Mouse (Mus musculus) heart, embryonic 10.5 days (tissue): ENCODE results near the gene Rxrb. TPM values are rescaled to one million over a fixed set of nuclear protein-coding genes. Genes with fewer than 3 reads are reported as not detected.

Source experiments
- DNase-seq: peaks from one replicate; pipeline ENCODE4 v3.0.0-alpha.2; 2017; ENCODE audit warnings: low spot score
- H3K27ac ChIP-seq: fragments of 300-500 bp; sonication (generic); 2 replicates; pipeline ENCODE4 v1.5.1; 2016; ENCODE audit warnings: mild to moderate bottlenecking
- H3K27me3 ChIP-seq: fragments of 300-500 bp; sonication (generic); 2 replicates; pipeline ENCODE4 v1.6.1; 2016; ENCODE audit warnings: mild to moderate bottlenecking; ENCODE audit not compliant: poor library complexity, insufficient read depth, severe bottlenecking
- H3K36me3 ChIP-seq: fragments of 300-500 bp; sonication (generic); 2 replicates; pipeline ENCODE4 v1.6.1; 2016; ENCODE audit warnings: mild to moderate bottlenecking, moderate library complexity
- H3K4me1 ChIP-seq: fragments of 300-500 bp; sonication (generic); 2 replicates; pipeline ENCODE4 v1.6.1; 2016; ENCODE audit warnings: mild to moderate bottlenecking
- H3K4me3 ChIP-seq: fragments of 300-500 bp; sonication (generic); 2 replicates; pipeline ENCODE4 v1.5.1; 2016; ENCODE audit warnings: mild to moderate bottlenecking, moderate library complexity
- H3K9me3 ChIP-seq: fragments of 300-500 bp; sonication (generic); 2 replicates; pipeline ENCODE4 v1.6.1; 2016; ENCODE audit warnings: mild to moderate bottlenecking, moderate library complexity
- WGBS: fragments of 180-500 bp; shearing (Covaris S2); methylation state at CpG from one replicate; pipeline ENCODE4 v1.1.7; 2016; 5-methylcytosine and 5-hydroxymethylcytosine counted together
- polyA plus RNA-seq: library from polyadenylated mRNA; unstranded; fragments of >200 nt; fragmentation: Nextera tagmentation; extraction: Ambion mirVana; gene quantifications from 2 replicates; pipeline ENCODE4 v1.2.1, GENCODE M21; 2016

Gene Rxrb
- polyA plus RNA-seq, 1 experiment from 2014 or later = 40.6 TPM

DNA sequence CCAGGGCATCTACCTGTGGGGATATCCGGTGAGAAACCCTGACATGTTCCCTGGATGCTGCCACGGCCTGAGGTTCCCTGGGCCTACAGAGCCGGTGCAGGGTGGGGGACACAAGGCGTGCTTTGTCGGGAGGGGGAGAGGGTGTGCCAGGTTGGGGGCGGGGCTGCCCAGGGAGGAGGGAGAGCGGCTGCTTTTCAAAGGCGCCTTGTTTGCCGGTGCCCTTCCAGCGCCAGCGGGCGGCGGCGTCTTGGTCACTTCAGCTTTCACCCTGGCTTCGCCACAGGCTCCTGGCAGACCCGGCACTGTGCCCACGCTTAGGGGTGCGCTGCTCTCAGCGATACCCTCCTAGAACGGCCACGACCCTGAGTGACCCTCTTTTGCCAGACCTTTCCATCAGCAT, 6.8 kb downstream of the Rxrb start:
- Histone ChIP-seq H3K4me3 (peak overlapping the region; percentile 41), H3K9me3 (no peaks in the 10 kb centered on the region), H3K36me3 (peaks cover 45% of the 10 kb centered on the region), H3K27me3 (peaks cover 64% of the 10 kb centered on the region), H3K27ac (0 out of 2 replicates have a peak overlapping the region, but pooled peaks have one; percentile 14), H3K4me1 (peaks cover 47% of the 10 kb centered on the region)
- WGBS = 13% methylated on average over 21 of the region's 21 CpGs
- no peak for DNase-seq

DNA sequence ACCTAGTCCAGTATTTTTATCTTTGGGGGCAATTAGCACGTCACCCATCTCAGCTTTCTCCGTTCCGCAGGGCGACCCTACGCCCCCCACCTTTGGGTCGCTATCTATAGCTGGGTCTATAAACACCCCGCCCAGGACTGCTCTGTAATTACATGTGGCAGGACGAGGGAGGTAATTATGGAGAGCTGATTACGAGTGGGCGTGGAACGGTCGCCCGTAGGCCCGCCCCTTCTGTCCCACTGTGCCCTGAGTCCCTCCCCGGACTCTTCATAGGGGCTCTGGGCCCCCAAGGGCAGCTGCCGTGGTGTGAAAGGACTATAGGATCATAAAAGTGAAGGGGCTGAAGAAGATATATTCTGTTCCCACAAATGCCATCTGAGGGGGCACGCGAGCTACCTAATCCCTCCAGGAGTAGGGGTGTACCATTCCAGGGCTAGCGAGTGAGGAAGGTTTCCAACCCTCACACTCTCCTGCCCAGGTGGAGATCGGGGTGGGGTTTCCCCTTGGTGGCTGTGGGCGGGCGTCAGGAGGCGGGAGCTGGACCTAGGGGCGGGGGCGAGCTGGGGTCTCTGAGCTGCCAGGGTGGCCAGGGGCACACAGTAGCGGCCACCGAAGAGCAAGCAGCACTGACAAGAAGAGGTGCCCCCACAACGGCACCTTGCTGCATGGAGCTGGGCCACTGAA, 7.4 kb downstream of the Rxrb start, which contains the start of gene Col11a2:
Gene Col11a2 (plus strand): TSS at position 560 of the 684 bp plus-strand sequence.
- 6% methylated on average over 28 of the region's 28 CpGs for WGBS
- Histone ChIP-seq H3K4me3 (peak within 1 kb of the TSS; percentile 41), H3K4me1 (peaks cover 42% of the 10 kb centered on the region), H3K9me3 (no peaks in the 10 kb centered on the region), H3K36me3 (peaks cover 39% of the 10 kb centered on the region), H3K27me3 (peaks cover 64% of the 10 kb centered on the region), H3K27ac (0 out of 2 replicates have a peak within 1 kb of the TSS, but pooled peaks have one; percentile 14)
- DNase-seq = no peak

DNA sequence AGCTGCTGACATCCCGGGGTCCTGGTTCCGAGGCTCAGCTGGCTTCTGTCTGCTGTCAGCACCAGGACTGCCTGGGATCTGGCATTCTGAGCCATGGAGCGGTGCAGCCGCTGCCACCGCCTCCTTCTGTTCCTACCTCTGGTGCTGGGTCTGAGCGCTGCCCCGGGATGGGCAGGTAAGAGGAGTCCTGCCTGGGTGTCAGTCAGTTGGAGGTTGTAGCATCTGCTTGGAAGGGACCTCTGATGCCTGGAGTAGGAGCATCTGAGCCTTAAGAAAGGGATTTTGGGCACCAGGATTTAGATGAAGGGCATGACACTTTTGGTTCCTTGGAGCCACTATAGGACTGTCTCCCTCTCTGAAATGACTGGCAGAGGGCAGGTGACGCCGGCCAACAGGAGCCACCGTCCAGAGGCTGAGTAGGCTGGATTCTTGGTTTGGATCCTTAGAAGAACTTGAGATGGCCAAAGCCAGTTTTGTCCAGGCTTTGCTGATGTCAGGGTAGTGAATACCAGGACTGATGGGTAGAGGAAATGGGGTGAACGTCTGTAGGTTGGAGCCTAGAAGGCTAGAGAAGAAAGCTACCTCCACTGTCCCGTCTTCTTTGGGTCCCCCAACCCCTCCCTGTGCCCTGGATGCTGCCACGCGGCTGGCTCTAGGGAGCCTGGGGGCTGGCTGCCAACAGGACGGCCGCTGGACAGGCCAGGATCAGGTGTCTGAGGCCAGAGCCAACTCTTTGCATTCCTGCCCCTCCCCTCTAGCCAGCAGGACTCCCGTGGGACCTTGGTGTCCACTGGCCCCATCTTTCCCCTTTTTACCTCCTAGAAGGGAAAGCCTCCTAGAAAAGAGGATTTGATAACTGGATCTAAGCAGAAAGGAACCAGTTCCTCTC, 8.2 kb downstream of the Rxrb start:
- Histone ChIP-seq H3K27me3 (peaks cover 67% of the 10 kb centered on the region), H3K27ac (no peak overlapping the region), H3K4me1 (peaks cover 40% of the 10 kb centered on the region), H3K36me3 (peaks cover 32% of the 10 kb centered on the region), H3K4me3 (peak overlapping the region; percentile 41), H3K9me3 (no peaks in the 10 kb centered on the region)
- WGBS = 24% methylated on average over 17 of the region's 17 CpGs
- DNase-seq = no peak

DNA sequence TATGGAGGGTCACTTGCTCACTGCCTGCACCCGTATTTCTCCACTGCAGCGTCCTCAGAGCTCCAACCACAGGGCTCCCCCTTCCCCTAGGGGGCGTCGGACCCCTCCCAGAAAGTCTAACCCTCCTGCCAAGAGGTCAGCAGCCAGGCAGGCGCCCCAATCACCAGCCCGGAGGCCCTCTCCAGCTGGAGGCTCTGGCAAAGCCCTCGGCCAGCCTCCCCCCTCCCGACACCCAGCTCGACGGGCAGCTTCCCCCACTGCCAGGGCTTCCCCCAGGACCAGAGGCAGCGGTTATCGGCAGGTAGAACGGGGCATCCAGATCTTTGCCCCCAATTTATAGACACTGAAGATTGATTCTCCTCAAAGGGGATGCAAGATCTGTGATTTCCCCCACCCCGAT, 14.3 kb downstream of the Rxrb start:
- 0 out of 2 replicates have a peak, but pooled peaks cover 10% of the 10 kb centered on the region for H3K4me1 ChIP-seq
- H3K9me3 ChIP-seq = 0 out of 2 replicates have a peak, but pooled peaks cover 9% of the 10 kb centered on the region
- DNase-seq = no peak
- 80% methylated on average over 14 of the region's 14 CpGs for WGBS
- H3K4me3 ChIP-seq = no peak overlapping the region
- no peak overlapping the region for H3K27ac ChIP-seq
- peaks cover 34% of the 10 kb centered on the region for H3K27me3 ChIP-seq
- no peaks in the 10 kb centered on the region for H3K36me3 ChIP-seq

- Histone ChIP-seq H3K4me1 (0 out of 2 replicates have a peak, but pooled peaks cover 7% of the 10 kb centered on the region), H3K36me3 (no peaks in the 10 kb centered on the region), H3K27ac (no peak overlapping the region), H3K9me3 (0 out of 2 replicates have a peak, but pooled peaks cover 9% of the 10 kb centered on the region), H3K4me3 (no peak overlapping the region), H3K27me3 (peaks cover 29% of the 10 kb centered on the region)
- WGBS = 92% methylated on average over 5 of the region's 5 CpGs
- no peak for DNase-seq
Measured at GRCm38 (mm10) chr17:34047404-34048050, 15.9 kb downstream of the Rxrb start.

DNA sequence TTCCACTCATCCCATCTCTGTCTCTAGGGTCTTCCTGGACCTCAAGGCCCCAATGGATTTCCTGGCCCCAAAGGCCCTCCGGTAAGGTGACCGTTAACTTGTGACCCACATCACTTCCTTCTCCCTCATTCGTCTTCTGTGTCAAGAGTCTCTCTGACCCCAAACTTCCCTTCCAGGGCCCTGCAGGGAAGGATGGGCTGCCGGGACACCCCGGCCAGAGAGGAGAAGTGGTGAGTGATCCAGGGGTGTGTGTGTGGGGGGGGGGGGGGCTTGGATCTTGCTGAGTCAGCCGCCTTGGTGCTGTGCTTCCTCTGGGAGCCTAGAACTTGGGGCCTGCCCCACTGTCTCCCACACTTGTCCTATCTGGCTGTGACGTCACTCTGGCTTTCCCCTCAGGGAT, 25.6 kb downstream of the Rxrb start:
- no peak for DNase-seq
- 67% methylated on average over 6 of the region's 7 CpGs for WGBS
- Histone ChIP-seq H3K9me3 (no peaks in the 10 kb centered on the region), H3K4me1 (0 out of 2 replicates have a peak, but pooled peaks cover 8% of the 10 kb centered on the region), H3K27ac (no peak overlapping the region), H3K4me3 (no peak overlapping the region), H3K36me3 (no peaks in the 10 kb centered on the region), H3K27me3 (peaks cover 22% of the 10 kb centered on the region)

GRCm38 (mm10) chr17:34068864-34069263, 37.3 kb downstream of the Rxrb start:
- Histone ChIP-seq H3K27me3 (peaks cover 32% of the 10 kb centered on the region), H3K4me3 (no peak overlapping the region), H3K9me3 (no peaks in the 10 kb centered on the region), H3K27ac (no peak overlapping the region), H3K36me3 (no peaks in the 10 kb centered on the region), H3K4me1 (no peaks in the 10 kb centered on the region)
- no peak for DNase-seq
- WGBS = 60% methylated on average over 3 of the region's 3 CpGs

GRCm38 (mm10) chr17:34072091-34072490, 40.5 kb downstream of the Rxrb start:
- 64% methylated on average over 5 of the region's 5 CpGs for WGBS
- DNase-seq = no peak
- H3K27ac ChIP-seq = no peak overlapping the region

DNA sequence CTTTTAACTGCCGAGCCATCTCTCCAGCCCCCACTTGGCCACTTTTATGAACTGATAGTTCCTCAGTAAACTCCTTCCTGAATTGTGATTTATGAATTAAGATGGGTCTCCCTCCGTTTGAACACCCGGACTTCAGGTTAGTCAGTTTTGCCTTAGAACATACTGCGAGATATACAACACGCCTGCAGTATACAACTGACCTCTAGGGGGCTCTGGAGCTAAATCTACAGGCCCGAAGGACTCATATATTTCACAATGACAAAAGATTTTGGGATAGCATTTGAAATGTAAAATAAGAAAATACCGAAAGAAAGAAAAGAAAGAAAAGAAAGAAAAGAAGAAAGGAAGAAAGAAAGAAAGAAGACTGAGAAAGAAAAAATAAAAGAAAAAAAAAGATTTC, 43.7 kb downstream of the Rxrb start:
- Histone ChIP-seq H3K4me3 (no peak overlapping the region), H3K27ac (no peak overlapping the region), H3K27me3 (peaks cover 20% of the 10 kb centered on the region), H3K4me1 (no peaks in the 10 kb centered on the region), H3K9me3 (no peaks in the 10 kb centered on the region), H3K36me3 (no peaks in the 10 kb centered on the region)
- DNase-seq = no peak
- WGBS = 37% methylated on average over 7 of the region's 7 CpGs

More at GRCm38 (mm10) chr17:34072091-34072490, 40.5 kb downstream of the Rxrb start:
- H3K36me3 ChIP-seq = no peaks in the 10 kb centered on the region
- no peaks in the 10 kb centered on the region for H3K4me1 ChIP-seq
- peaks cover 26% of the 10 kb centered on the region for H3K27me3 ChIP-seq
- no peaks in the 10 kb centered on the region for H3K9me3 ChIP-seq
- H3K4me3 ChIP-seq = no peak overlapping the region

GRCm38 (mm10) chr17:34077549-34077948, 45.9 kb downstream of the Rxrb start:
- 3% methylated on average over 9 of the region's 9 CpGs for WGBS
- Histone ChIP-seq H3K9me3 (no peaks in the 10 kb centered on the region), H3K27me3 (peaks cover 26% of the 10 kb centered on the region), H3K27ac (no peak overlapping the region), H3K4me1 (no peaks in the 10 kb centered on the region), H3K36me3 (no peaks in the 10 kb centered on the region), H3K4me3 (no peak overlapping the region)
- DNase-seq = peak; percentile 86

DNA sequence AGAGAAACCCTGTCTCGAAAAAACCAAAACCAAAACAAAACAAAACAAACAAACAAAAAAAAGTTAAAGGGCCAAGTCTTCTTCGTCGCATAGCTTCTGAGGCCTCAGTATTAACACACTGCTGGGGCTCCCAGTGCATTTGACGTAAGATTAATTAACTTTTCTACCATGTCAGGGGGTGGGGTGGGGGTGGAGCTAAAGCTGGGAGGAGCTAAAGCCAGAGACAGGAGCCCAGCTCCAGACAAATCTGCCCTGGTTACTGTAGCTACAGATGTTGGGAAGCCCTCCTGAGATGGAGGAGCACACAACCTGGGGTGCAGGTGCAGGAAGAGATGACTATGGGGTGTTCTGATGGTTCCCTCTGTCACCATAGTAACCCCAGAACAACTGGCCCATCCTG, 46.5 kb downstream of the Rxrb start:
- Histone ChIP-seq H3K4me3 (no peak overlapping the region), H3K36me3 (no peaks in the 10 kb centered on the region), H3K9me3 (no peaks in the 10 kb centered on the region), H3K27me3 (peaks cover 26% of the 10 kb centered on the region), H3K4me1 (no peaks in the 10 kb centered on the region), H3K27ac (no peak overlapping the region)
- 58% methylated on average over 4 of the region's 4 CpGs for WGBS
- no peak for DNase-seq

DNA sequence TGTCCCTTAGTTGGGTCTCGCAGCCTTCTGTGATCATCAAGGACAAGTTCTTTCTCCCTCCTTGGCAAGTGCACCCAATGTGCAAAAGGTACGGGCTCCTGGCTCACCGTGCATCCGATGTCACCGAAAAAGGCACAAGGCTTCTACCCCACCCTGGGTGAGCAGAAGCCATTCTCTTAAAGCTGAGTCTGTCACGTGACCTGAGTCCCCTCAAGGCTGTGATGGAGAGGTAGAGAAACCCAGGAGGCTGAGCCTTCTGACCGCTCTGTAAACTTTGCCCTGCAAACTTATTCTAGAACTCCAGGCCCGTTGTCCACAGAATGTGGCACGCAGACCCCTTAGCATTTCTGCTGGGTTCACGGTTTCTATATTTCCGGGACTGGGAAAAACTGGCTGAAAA, 47.4 kb downstream of the Rxrb start:
- H3K36me3 ChIP-seq = no peaks in the 10 kb centered on the region
- peaks cover 27% of the 10 kb centered on the region for H3K27me3 ChIP-seq
- 81% methylated on average over 11 of the region's 11 CpGs for WGBS
- H3K27ac ChIP-seq = no peak overlapping the region
- H3K4me1 ChIP-seq = no peaks in the 10 kb centered on the region
- no peaks in the 10 kb centered on the region for H3K9me3 ChIP-seq
- no peak for DNase-seq
- no peak overlapping the region for H3K4me3 ChIP-seq
